Mouse (Mus musculus): ENCODE data around the gene Platr17. TPM values are rescaled to one million over a fixed set of nuclear protein-coding genes. Genes with fewer than 3 reads are reported as not detected.
"Not testable (repeated sequence)": the region's sequence is repeated elsewhere in the genome, so short reads cannot be mapped to it uniquely, and the experiment has no call there.

Platr17 gene
- polyA plus RNA-seq, 1 experiment: 0.33 TPM

- H3K4me1 ChIP-seq (ENCODE audit: control insufficient read depth, insufficient read depth, low read length): peaks cover 17% of the 10 kb centered on the region; the same call in 1 of the 2 replicates
- 68% methylated on average over 10 of the region's 10 CpGs for WGBS
- no peak overlapping the region for H3K4me3 ChIP-seq (replicated peaks; ENCODE audit: extremely low read depth, low read depth, low read length)
- no peak for TF ChIP-seq CTCF (IDR thresholded peaks at IDR 0.05; ENCODE audit: insufficient read depth, low read length)
- TF ChIP-seq POLR2A (IDR thresholded peaks at IDR 0.05; ENCODE audit: borderline replicate concordance, extremely low read depth, low read depth, low read length): no peak
- DNase-seq: no peak
Measured at GRCm38 (mm10) chr17:33950131-33950625, 45.2 kb downstream of the Platr17 start.

DNA sequence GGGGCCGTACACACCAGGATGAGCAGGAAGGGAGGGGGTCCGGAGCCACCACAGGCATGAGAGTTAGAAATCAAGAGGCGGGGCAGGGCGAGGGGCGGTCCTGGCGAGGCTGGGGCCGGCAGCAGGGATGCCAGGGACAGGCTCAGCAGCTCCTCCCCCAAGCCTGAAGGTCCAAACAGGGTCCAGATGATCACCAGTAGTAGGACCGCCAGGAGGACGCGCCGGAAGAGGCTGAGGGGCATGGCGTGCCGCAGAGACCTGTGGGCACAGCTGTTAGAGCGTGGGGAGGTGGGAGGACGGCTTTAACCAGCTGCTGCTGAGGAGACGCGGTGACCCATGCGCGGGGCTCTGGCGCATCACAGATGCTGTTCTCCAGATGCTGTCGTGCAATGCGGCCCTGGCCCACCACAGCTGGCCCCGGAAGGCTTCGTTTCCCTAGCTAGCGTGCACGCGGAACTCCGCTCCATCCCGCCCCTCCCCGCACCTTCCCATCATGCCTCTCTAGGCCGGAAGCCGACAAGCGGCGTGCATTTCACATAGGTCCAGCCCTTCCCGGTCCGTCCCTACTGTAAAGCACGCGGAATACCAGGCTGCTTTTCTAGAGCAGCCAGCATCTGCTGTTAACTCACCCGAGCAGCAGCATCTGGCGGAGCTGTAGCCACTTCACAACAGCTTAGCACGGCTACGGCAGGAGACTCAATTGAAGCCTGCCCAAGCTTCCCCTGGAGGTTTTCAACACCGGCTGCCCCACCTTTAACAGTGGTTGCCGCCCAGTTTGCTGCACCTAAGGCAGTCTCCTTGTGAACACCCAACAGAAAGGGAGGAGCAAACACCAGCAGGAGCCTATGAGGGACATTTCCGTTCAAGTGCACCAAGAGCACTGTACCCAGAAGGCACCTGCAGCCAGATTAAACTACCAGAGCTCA is 46.3 kb downstream of the Platr17 start, which contains the start of gene B3galt4:
B3galt4 (minus strand) TSS at position 468 of the 926 bp plus-strand sequence.
- peak within 1 kb of the TSS; percentile 88 for H3K4me3 ChIP-seq (replicated peaks; ENCODE audit: extremely low read depth, low read depth, low read length)
- 1% methylated on average over 45 of the region's 45 CpGs for WGBS
- peak; percentile 63 for DNase-seq
- peaks cover 17% of the 10 kb centered on the region for H3K4me1 ChIP-seq (ENCODE audit: control insufficient read depth, insufficient read depth, low read length)
- peak; percentile 60; the same call in 1 of the 2 replicates for TF ChIP-seq POLR2A (IDR thresholded peaks at IDR 0.05; ENCODE audit: borderline replicate concordance, extremely low read depth, low read depth, low read length)
- no peak for TF ChIP-seq CTCF (IDR thresholded peaks at IDR 0.05; ENCODE audit: insufficient read depth, low read length)

GRCm38 (mm10) chr17:33952015-33952414 is 47.1 kb downstream of the Platr17 start:
- peaks cover 20% of the 10 kb centered on the region for H3K4me1 ChIP-seq (ENCODE audit: control insufficient read depth, insufficient read depth, low read length)
- DNase-seq; H3K4me3 ChIP-seq (replicated peaks; ENCODE audit: extremely low read depth, low read depth, low read length): not testable (repeated sequence)
- 75% methylated on average over 13 of the region's 13 CpGs for WGBS

GRCm38 (mm10) chr17:33952879-33953278 is 47.9 kb downstream of the Platr17 start:
- TF ChIP-seq CTCF (IDR thresholded peaks at IDR 0.05; ENCODE audit: insufficient read depth, low read length) (no peak), POLR2A (IDR thresholded peaks at IDR 0.05; ENCODE audit: borderline replicate concordance, extremely low read depth, low read depth, low read length) (no peak)
- Histone ChIP-seq H3K4me1 (ENCODE audit: control insufficient read depth, insufficient read depth, low read length) (peaks cover 20% of the 10 kb centered on the region), H3K4me3 (replicated peaks; ENCODE audit: extremely low read depth, low read depth, low read length) (no peak overlapping the region)
- no peak for DNase-seq
- WGBS: 72% methylated on average over 4 of the region's 4 CpGs

DNA sequence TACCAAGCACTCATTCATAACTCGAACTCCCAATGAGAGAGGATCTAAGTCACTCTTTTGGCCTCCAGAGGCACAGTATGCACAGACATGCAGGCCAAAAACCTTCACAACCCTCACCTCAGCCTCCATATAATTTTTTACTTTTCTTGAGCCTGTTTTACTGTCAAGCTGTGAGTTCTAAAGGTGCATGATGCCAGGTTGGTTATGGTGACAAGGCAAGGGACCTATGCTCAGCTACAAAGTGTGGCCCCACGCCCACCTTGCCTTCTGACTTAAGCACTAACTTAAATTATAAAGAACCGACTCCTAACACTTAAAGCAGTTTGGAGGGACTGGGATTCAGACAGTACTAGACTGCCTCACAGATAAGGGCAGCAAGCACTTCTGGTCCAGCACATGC is 48.4 kb downstream of the Platr17 start:
- DNase-seq: no peak
- no peak for TF ChIP-seq CTCF (IDR thresholded peaks at IDR 0.05; ENCODE audit: insufficient read depth, low read length)
- TF ChIP-seq POLR2A (IDR thresholded peaks at IDR 0.05; ENCODE audit: borderline replicate concordance, extremely low read depth, low read depth, low read length): no peak
- 76% methylated on average over 3 of the region's 3 CpGs for WGBS
- Histone ChIP-seq H3K4me3 (replicated peaks; ENCODE audit: extremely low read depth, low read depth, low read length) (no peak overlapping the region), H3K4me1 (ENCODE audit: control insufficient read depth, insufficient read depth, low read length) (peaks cover 20% of the 10 kb centered on the region)

DNA sequence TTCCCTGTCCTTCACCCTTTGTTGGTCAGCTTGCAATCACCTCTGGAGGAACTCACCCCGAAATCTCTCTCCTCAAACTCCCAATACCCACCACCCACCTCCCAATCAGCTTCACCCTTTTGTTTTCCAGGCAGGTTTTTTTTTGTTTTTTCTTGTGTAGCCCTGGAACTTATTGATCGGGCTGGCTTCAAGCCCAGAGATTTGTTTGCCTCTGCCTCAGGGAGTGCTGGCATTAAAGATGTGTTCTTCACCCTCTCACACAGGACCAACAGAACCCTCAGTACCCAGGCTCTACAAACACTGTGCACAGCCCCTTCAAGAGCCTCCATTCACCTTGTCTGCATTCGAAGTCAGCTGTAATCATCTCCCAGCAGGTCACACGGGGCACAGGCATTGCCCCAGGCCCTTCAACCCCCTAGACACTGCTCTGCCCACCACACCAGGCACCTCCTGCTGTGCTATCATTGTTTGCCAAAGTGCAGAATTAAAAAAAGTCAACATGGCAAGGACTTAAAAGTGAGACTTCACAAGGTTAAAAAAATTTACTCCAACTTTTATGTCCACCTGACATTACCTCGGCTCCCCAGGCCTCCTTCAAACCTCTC is 49.1 kb downstream of the Platr17 start:
- TF ChIP-seq CTCF (IDR thresholded peaks at IDR 0.05; ENCODE audit: insufficient read depth, low read length) (no peak), POLR2A (IDR thresholded peaks at IDR 0.05; ENCODE audit: borderline replicate concordance, extremely low read depth, low read depth, low read length) (no peak)
- DNase-seq: no peak
- Histone ChIP-seq H3K4me3 (replicated peaks; ENCODE audit: extremely low read depth, low read depth, low read length) (no peak overlapping the region), H3K4me1 (ENCODE audit: control insufficient read depth, insufficient read depth, low read length) (peaks cover 20% of the 10 kb centered on the region)
- 34% methylated on average over 5 of the region's 5 CpGs for WGBS

DNA sequence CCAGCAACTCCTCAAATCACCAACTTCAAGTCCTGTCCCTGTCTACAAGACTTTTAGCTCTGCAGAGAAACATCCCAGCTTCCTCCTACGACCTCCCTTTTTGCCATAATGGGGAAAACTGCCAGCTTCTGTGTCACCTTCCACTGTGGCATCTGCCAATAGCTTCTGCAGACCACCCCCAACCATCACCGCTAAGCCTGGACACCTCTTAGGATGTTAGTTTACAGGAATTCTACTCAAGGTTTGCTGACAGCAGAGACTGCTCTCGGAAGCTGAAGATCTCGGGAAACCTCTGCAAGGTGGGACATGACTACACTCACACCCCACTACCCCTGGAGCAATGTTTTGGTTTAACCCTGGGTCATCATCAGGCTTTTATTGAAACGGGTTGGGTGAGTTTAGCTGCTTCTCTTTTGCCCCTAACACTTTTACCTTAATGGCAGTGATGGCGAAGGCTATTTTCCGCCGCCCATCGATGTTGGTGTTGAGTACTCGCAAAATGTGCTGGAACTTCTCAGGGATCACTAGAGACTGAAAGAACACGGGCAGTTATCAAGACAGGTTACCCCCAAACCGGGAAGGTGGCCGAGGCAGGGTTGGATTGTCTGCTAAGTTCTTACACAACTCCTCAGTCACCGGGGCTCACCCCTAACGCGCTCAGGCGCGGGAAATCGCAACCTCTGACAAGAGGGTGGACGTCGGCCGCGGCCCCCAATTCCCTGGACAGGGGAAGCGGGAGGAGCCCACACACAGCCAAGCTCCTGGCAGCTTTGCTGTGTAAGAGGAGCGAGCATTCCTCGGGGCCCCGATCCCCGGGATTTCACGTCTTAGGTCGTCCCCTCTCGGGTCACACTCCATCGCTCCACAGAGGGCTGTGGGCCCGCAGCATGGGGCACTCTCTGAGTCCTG is 50.0 kb downstream of the Platr17 start:
- DNase-seq: no peak
- Histone ChIP-seq H3K4me1 (ENCODE audit: control insufficient read depth, insufficient read depth, low read length) (peaks cover 17% of the 10 kb centered on the region), H3K4me3 (replicated peaks; ENCODE audit: extremely low read depth, low read depth, low read length) (peak overlapping the region; percentile 67)
- TF ChIP-seq POLR2A (IDR thresholded peaks at IDR 0.05; ENCODE audit: borderline replicate concordance, extremely low read depth, low read depth, low read length) (no peak), CTCF (IDR thresholded peaks at IDR 0.05; ENCODE audit: insufficient read depth, low read length) (no peak)
- 1% methylated on average over 33 of the region's 33 CpGs for WGBS

GRCm38 (mm10) chr17:33955555-33956214 is 50.8 kb downstream of the Platr17 start, which contains the start of the genes Vps52 and Rps18:
Vps52 (plus strand) TSS chr17:33955812.
Rps18 (minus strand) TSS chr17:33956001.
- DNase-seq: peak; percentile 96
- peak within 1 kb of the TSS; percentile 82 for H3K4me3 ChIP-seq (replicated peaks; ENCODE audit: extremely low read depth, low read depth, low read length)
- H3K4me1 ChIP-seq (ENCODE audit: control insufficient read depth, insufficient read depth, low read length): peaks cover 14% of the 10 kb centered on the region
- peak; percentile 94 for TF ChIP-seq POLR2A (IDR thresholded peaks at IDR 0.05; ENCODE audit: borderline replicate concordance, extremely low read depth, low read depth, low read length)
- no peak for TF ChIP-seq CTCF (IDR thresholded peaks at IDR 0.05; ENCODE audit: insufficient read depth, low read length)
- under 1% methylated on average over 50 of the region's 50 CpGs for WGBS

Other genes starting within 250 kb of the Platr17 start
- gene Hnrnpm, start 218.3 kb upstream of the Platr17 start, polyA plus RNA-seq (2012; rRNA removed): 72.4 and 83.8 TPM in 2 replicates
- 114 and 126 TPM in 2 replicates for gene March2, start 186.5 kb upstream of the Platr17 start, polyA plus RNA-seq (2012; rRNA removed)
- gene Rab11b, start 144.6 kb upstream of the Platr17 start, polyA plus RNA-seq (2012; rRNA removed): 389 and 406 TPM in 2 replicates
- gene Angptl4, start 123.3 kb upstream of the Platr17 start, polyA plus RNA-seq (2012; rRNA removed): 34.6 and 87.6 TPM in 2 replicates
- 395 and 450 TPM in 2 replicates for gene Kank3, start 94.6 kb upstream of the Platr17 start, polyA plus RNA-seq (2012; rRNA removed)
- 506 and 507 TPM in 2 replicates for gene Rps28, start 80.6 kb upstream of the Platr17 start, polyA plus RNA-seq (2012; rRNA removed)
- 334 and 389 TPM in 2 replicates for gene Ndufa7, start 80.6 kb upstream of the Platr17 start, polyA plus RNA-seq (2012; rRNA removed)
- gene Cd320, start 62.0 kb upstream of the Platr17 start, polyA plus RNA-seq (2012; rRNA removed): 28.3 and 30.4 TPM in 2 replicates
- not detected in 2 replicates for gene Gm7029, start 31.3 kb upstream of the Platr17 start, polyA plus RNA-seq (2012; rRNA removed)
- 1.2 and 3.0 TPM in 2 replicates for gene Kifc1, start 14.5 kb upstream of the Platr17 start, polyA plus RNA-seq (2012; rRNA removed)
- 33.7 and 35.9 TPM in 2 replicates for gene Daxx, start 4.3 kb downstream of the Platr17 start, polyA plus RNA-seq (2012; rRNA removed)
- gene Tapbp, start 10.8 kb downstream of the Platr17 start, polyA plus RNA-seq (2012; rRNA removed): 225 and 249 TPM in 2 replicates
- 65.1 and 92.1 TPM in 2 replicates for gene Zbtb22, start 10.8 kb downstream of the Platr17 start, polyA plus RNA-seq (2012; rRNA removed)
- gene Rgl2, start 24.4 kb downstream of the Platr17 start, polyA plus RNA-seq (2012; rRNA removed): 247 and 272 TPM in 2 replicates
- 19.2 and 26.2 TPM in 2 replicates for gene Pfdn6, start 35.2 kb downstream of the Platr17 start, polyA plus RNA-seq (2012; rRNA removed)
- 13.4 and 16.8 TPM in 2 replicates for gene Wdr46, start 35.5 kb downstream of the Platr17 start, polyA plus RNA-seq (2012; rRNA removed)
- 11.4 and 12.6 TPM in 2 replicates for gene B3galt4, start 46.4 kb downstream of the Platr17 start, polyA plus RNA-seq (2012; rRNA removed)
- gene Vps52, start 50.7 kb downstream of the Platr17 start, polyA plus RNA-seq (2012; rRNA removed): 62.8 and 70.3 TPM in 2 replicates
- gene Rps18, start 50.9 kb downstream of the Platr17 start, polyA plus RNA-seq (2012; rRNA removed): 260 and 331 TPM in 2 replicates
- gene H2-K1, start 95.2 kb downstream of the Platr17 start, polyA plus RNA-seq (2012; rRNA removed): 2,389 and 3,036 TPM in 2 replicates
- gene Ring1, start 119.5 kb downstream of the Platr17 start, polyA plus RNA-seq (2012; rRNA removed): 40.7 and 53.6 TPM in 2 replicates
- gene H2-Ke6, start 122.9 kb downstream of the Platr17 start, polyA plus RNA-seq (2012; rRNA removed): 91.2 and 130 TPM in 2 replicates
- gene Slc39a7, start 126.5 kb downstream of the Platr17 start, polyA plus RNA-seq (2012; rRNA removed): 161 and 183 TPM in 2 replicates
- 63.2 and 79.8 TPM in 2 replicates for gene Rxrb, start 126.7 kb downstream of the Platr17 start, polyA plus RNA-seq (2012; rRNA removed)
- 1.0 and 1.3 TPM in 2 replicates for gene Col11a2, start 134.3 kb downstream of the Platr17 start, polyA plus RNA-seq (2012; rRNA removed)
- 14.1 and 19.8 TPM in 2 replicates for gene H2-Oa, start 187.2 kb downstream of the Platr17 start, polyA plus RNA-seq (2012; rRNA removed)
- gene H2-DMa, start 214.4 kb downstream of the Platr17 start, polyA plus RNA-seq (2012; rRNA removed): 109 and 118 TPM in 2 replicates
- gene Brd2, start 217.5 kb downstream of the Platr17 start, polyA plus RNA-seq (2012; rRNA removed): 101 and 140 TPM in 2 replicates
- 33.3 and 38.9 TPM in 2 replicates for gene H2-DMb2, start 238.2 kb downstream of the Platr17 start, polyA plus RNA-seq (2012; rRNA removed)
- 146 and 187 TPM in 2 replicates for gene H2-DMb1, start 247.9 kb downstream of the Platr17 start, polyA plus RNA-seq (2012; rRNA removed)